Mouse (Mus musculus): ENCODE results near the gene Fermt3.

DNA sequence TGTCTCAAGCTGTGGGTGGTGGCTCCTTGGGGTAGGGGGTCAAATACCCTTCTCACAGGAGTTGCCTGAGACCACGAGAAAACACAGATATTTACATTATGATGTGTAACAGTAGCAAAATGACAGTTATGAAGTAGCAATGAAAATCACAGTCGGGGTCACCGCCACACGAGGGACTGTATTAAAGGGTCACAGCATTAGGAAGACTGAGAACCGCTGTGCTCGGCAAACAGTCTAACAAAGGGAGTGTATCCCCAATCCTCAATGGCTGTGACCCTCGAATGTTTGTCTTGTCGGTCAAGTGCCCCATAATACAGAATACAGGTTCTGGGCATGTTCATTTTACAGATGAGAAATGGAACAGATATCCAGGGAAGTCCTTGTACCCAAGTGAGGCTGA is 25.3 kb downstream of the Fermt3 start:
- no peak for TF ChIP-seq CTCF (IDR thresholded peaks at IDR 0.05; ENCODE audit: borderline replicate concordance, extremely low read depth, insufficient read depth, insufficient read length)
- no peak for TF ChIP-seq POLR2A (IDR thresholded peaks at IDR 0.05; ENCODE audit: borderline replicate concordance, extremely low read depth, insufficient read depth, insufficient read length, poor library complexity, severe bottlenecking)
